Mouse (Mus musculus) macrophage (primary cell): ENCODE results near the gene Kdm4a. TPM values are rescaled to one million over a fixed set of nuclear protein-coding genes. Genes with fewer than 3 reads are reported as not detected.

Experiments used
- H3K27ac ChIP-seq: fragments of 350-480 bp; formaldehyde crosslinking; 2 replicates; pipeline ENCODE4 v1.9.0; 2021
- H3K36me3 ChIP-seq: fragments of 350-480 bp; formaldehyde crosslinking; 2 replicates; pipeline ENCODE4 v1.9.0; 2021; ENCODE audit errors: inconsistent target
- H3K4me3 ChIP-seq: fragments of 350-480 bp; formaldehyde crosslinking; 2 replicates; pipeline ENCODE4 v1.9.0; 2021; ENCODE audit errors: inconsistent target
- H3K79me2 ChIP-seq: fragments of 350-480 bp; formaldehyde crosslinking; 2 replicates; pipeline ENCODE4 v1.9.0; 2021; ENCODE audit errors: inconsistent target
- WGBS: methylation state at CpG from one replicate; pipeline ENCODE4 v1.1.7; 2026; ENCODE audit warnings: inconsistent platforms; ENCODE audit not compliant: missing documents; 5-methylcytosine and 5-hydroxymethylcytosine counted together
- polyA plus RNA-seq: library from polyadenylated mRNA; stranded (reverse); fragments of 250-400 nt; gene quantifications from 3 replicates; pipeline ENCODE4 v1.2.4, GENCODE M21; 2018; ENCODE audit warnings: inconsistent platforms
- total RNA-seq, 78 experiments: library from RNA; depleted of rRNA; stranded (reverse); fragments of 250-400 nt; gene quantifications; 1 replicate in 9 of 78; 2 replicates in 24 of 78; 3 replicates in 43 of 78; 4 replicates in 2 of 78; pipeline ENCODE4 v1.2.4; 2018; ENCODE audit warnings: inconsistent platforms in 56 of 78

Kdm4a gene
- total RNA-seq (2018; cell fraction: chromatin; rRNA removed), result 100 to 1,000 TPM in 24 of 26 experiments, 10 to 100 TPM in 2; 84.4 to 248 (median 147) TPM
- total RNA-seq (2018; cell fraction: cytosol; rRNA removed), result 10 to 100 TPM; 21.2 to 53.3 (median 34.1) TPM
- total RNA-seq (2018; cell fraction: nucleus; rRNA removed), result 100 to 1,000 TPM in 7 of 26 experiments, 10 to 100 TPM in 19; 67.4 to 128 (median 85.3) TPM
- polyA plus RNA-seq, result 21.9 to 31.1 TPM (median 25.1 TPM) in 3 replicates

GRCm38 (mm10) chr4:118179467-118180300, at the start of gene Kdm4a:
Kdm4a (minus strand) TSS chr4:118180043.
- peaks cover 24% of the 10 kb centered on the region for H3K36me3 ChIP-seq
- WGBS, result under 1% methylated on average over 37 of the region's 38 CpGs

GRCm38 (mm10) chr4:118229035-118229770, 49.4 kb upstream of the Kdm4a start:
- no peaks in the 10 kb centered on the region for H3K36me3 ChIP-seq
- H3K79me2 ChIP-seq, result no peaks in the 10 kb centered on the region
- no peak overlapping the region for H3K27ac ChIP-seq
- H3K4me3 ChIP-seq, result no peak overlapping the region
- WGBS, result 71% methylated on average over 6 of the region's 6 CpGs

More at GRCm38 (mm10) chr4:118179467-118180300, at the start of gene Kdm4a:
- Histone ChIP-seq H3K79me2 (peaks cover 23% of the 10 kb centered on the region), H3K27ac (peak within 1 kb of the TSS; percentile 96), H3K4me3 (peak within 1 kb of the TSS; percentile 86)

GRCm38 (mm10) chr4:118227398-118227797, 47.6 kb upstream of the Kdm4a start:
- no peak overlapping the region for H3K4me3 ChIP-seq
- H3K79me2 ChIP-seq, result no peaks in the 10 kb centered on the region
- no peaks in the 10 kb centered on the region for H3K36me3 ChIP-seq
- WGBS, result 88% methylated on average over 12 of the region's 12 CpGs
- H3K27ac ChIP-seq, result no peak overlapping the region

GRCm38 (mm10) chr4:118221261-118221660, 41.4 kb upstream of the Kdm4a start:
- Histone ChIP-seq H3K79me2 (no peaks in the 10 kb centered on the region), H3K27ac (no peak overlapping the region), H3K36me3 (no peaks in the 10 kb centered on the region), H3K4me3 (no peak overlapping the region)
- 31% methylated on average over 7 of the region's 7 CpGs for WGBS

GRCm38 (mm10) chr4:118220756-118221155, 40.9 kb upstream of the Kdm4a start:
- no peaks in the 10 kb centered on the region for H3K79me2 ChIP-seq
- H3K36me3 ChIP-seq, result no peaks in the 10 kb centered on the region
- WGBS, result 86% methylated on average over 9 of the region's 9 CpGs
- no peak overlapping the region for H3K27ac ChIP-seq
- H3K4me3 ChIP-seq, result no peak overlapping the region

GRCm38 (mm10) chr4:118219487-118219886, 39.6 kb upstream of the Kdm4a start:
- Histone ChIP-seq H3K27ac (no peak overlapping the region), H3K36me3 (no peaks in the 10 kb centered on the region), H3K4me3 (no peak overlapping the region), H3K79me2 (no peaks in the 10 kb centered on the region)
- 97% methylated on average over 6 of the region's 6 CpGs for WGBS

- 81% methylated on average over 5 of the region's 5 CpGs for WGBS
- Histone ChIP-seq H3K27ac (no peak overlapping the region), H3K36me3 (no peaks in the 10 kb centered on the region), H3K4me3 (no peak overlapping the region), H3K79me2 (no peaks in the 10 kb centered on the region)
Measured at GRCm38 (mm10) chr4:118218521-118218920, 38.7 kb upstream of the Kdm4a start.

- Histone ChIP-seq H3K4me3 (no peak overlapping the region), H3K79me2 (no peaks in the 10 kb centered on the region), H3K27ac (no peak overlapping the region), H3K36me3 (no peaks in the 10 kb centered on the region)
- WGBS, result 79% methylated on average over 17 of the region's 17 CpGs
Measured at GRCm38 (mm10) chr4:118216726-118217595, 37.1 kb upstream of the Kdm4a start.

GRCm38 (mm10) chr4:118214891-118215290, 35.0 kb upstream of the Kdm4a start:
- WGBS, result 93% methylated on average over 1 of the region's 1 CpGs
- no peak overlapping the region for H3K27ac ChIP-seq
- H3K4me3 ChIP-seq, result no peak overlapping the region
- H3K36me3 ChIP-seq, result no peaks in the 10 kb centered on the region
- no peaks in the 10 kb centered on the region for H3K79me2 ChIP-seq

GRCm38 (mm10) chr4:118206918-118207640, 27.2 kb upstream of the Kdm4a start:
- no peak overlapping the region for H3K4me3 ChIP-seq
- no peaks in the 10 kb centered on the region for H3K36me3 ChIP-seq
- WGBS, result 89% methylated on average over 10 of the region's 10 CpGs
- no peak overlapping the region for H3K27ac ChIP-seq
- no peaks in the 10 kb centered on the region for H3K79me2 ChIP-seq

- Histone ChIP-seq H3K27ac (no peak overlapping the region), H3K79me2 (no peaks in the 10 kb centered on the region), H3K36me3 (no peaks in the 10 kb centered on the region), H3K4me3 (no peak overlapping the region)
- WGBS, result 95% methylated on average over 2 of the region's 2 CpGs
Measured at GRCm38 (mm10) chr4:118205906-118206305, 26.1 kb upstream of the Kdm4a start.

- Histone ChIP-seq H3K4me3 (no peak overlapping the region), H3K36me3 (no peaks in the 10 kb centered on the region), H3K27ac (no peak overlapping the region), H3K79me2 (no peaks in the 10 kb centered on the region)
- 84% methylated on average over 2 of the region's 2 CpGs for WGBS
Measured at GRCm38 (mm10) chr4:118199093-118199492, 19.2 kb upstream of the Kdm4a start.

- Histone ChIP-seq H3K36me3 (no peaks in the 10 kb centered on the region), H3K4me3 (no peak overlapping the region), H3K27ac (no peak overlapping the region), H3K79me2 (no peaks in the 10 kb centered on the region)
- WGBS, result 79% methylated on average over 2 of the region's 3 CpGs
Measured at GRCm38 (mm10) chr4:118198606-118199005, 18.8 kb upstream of the Kdm4a start.
